ENCODE assay signal across 8 mouse cellular contexts in genomic region chr12:57541931-57542745, GRCm38 (mm10). TPM values are rescaled to one million over a fixed set of nuclear protein-coding genes. Genes with fewer than 3 reads are reported as not detected.
DNase-seq lines count a peak whose midpoint lies in the region; ATAC-seq and TF ChIP-seq lines count a peak whose summit lies in the region.

No protein-coding gene starts in this region.

- peaks cover 59% of the 10 kb centered on the region for H3K4me1 ChIP-seq in megakaryocyte, embryonic 14.5 days
- peaks cover 23% of the 10 kb centered on the region for H3K4me1 ChIP-seq in forebrain, embryonic 16.5 days (replicated peaks; ENCODE audit: control insufficient read depth, insufficient read depth, low read length)
- H3K4me1 ChIP-seq in liver, adult 2 months (ENCODE audit: control insufficient read depth, insufficient read depth, low read length) = peaks cover 7% of the 10 kb centered on the region; the same call in 1 of the 2 replicates
- no peaks in the 10 kb centered on the region; the same call in 1 of the 2 replicates for H3K4me1 ChIP-seq in cerebellum, adult 2 months (ENCODE audit: control insufficient read depth, insufficient read depth, low read length)

- H3K27me3 ChIP-seq in megakaryocyte, embryonic 14.5 days (replicated peaks) = peaks cover 91% of the 10 kb centered on the region
- peaks cover 62% of the 10 kb centered on the region for H3K27me3 ChIP-seq in forebrain, embryonic 16.5 days (replicated peaks; ENCODE audit: control insufficient read depth, insufficient read depth, low read length)
- H3K27me3 ChIP-seq in liver, adult 2 months (ENCODE audit: control insufficient read depth, insufficient read depth, low read length) = no peaks in the 10 kb centered on the region
- H3K27me3 ChIP-seq in cerebellum, adult 2 months (ENCODE audit: control insufficient read depth, insufficient read depth, low read length) = peaks cover 42% of the 10 kb centered on the region; the same call in 1 of the 2 replicates

- peak; percentile 45 for DNase-seq in liver, adult 2 months (ENCODE audit: extremely low read depth, low read depth, low spot score)
- DNase-seq in neural tube, embryonic 10.5 days (ENCODE audit: extremely low spot score, low spot score) = peak; percentile 71
- DNase-seq in ovary, postnatal 36 days (ENCODE audit: low spot score) = no peak
- DNase-seq in cerebellum, adult 2 months = no peak
- DNase-seq in spleen, adult 12 weeks (ENCODE audit: low spot score) = no peak

- no peaks in the 10 kb centered on the region for H3K36me3 ChIP-seq in megakaryocyte, embryonic 14.5 days (replicated peaks; ENCODE audit: low read length)
- no peaks in the 10 kb centered on the region for H3K36me3 ChIP-seq in forebrain, embryonic 16.5 days (ENCODE audit: control insufficient read depth, insufficient read depth)
- H3K36me3 ChIP-seq in liver, adult 2 months (ENCODE audit: control insufficient read depth, insufficient read depth, low read length) = peaks cover 3% of the 10 kb centered on the region; the same call in 1 of the 2 replicates

- H3K79me2 ChIP-seq in liver, adult 2 months (ENCODE audit: control insufficient read depth, insufficient read depth, low read length) = peaks cover 7% of the 10 kb centered on the region; the same call in 1 of the 2 replicates

- TF ChIP-seq CTCF in liver, adult 2 months (IDR thresholded peaks at IDR 0.05; ENCODE audit: low read depth, low read length) = peak; percentile 50
- no peak for TF ChIP-seq CTCF in cerebellum, adult 2 months (IDR thresholded peaks at IDR 0.05; ENCODE audit: borderline replicate concordance, insufficient read depth, low read depth, low read length)

- TF ChIP-seq POLR2A in liver, adult 2 months (IDR thresholded peaks at IDR 0.05; ENCODE audit: extremely low read depth, insufficient read depth, low read length) = no peak
- no peak for TF ChIP-seq POLR2A in cerebellum, adult 2 months (IDR thresholded peaks at IDR 0.05; ENCODE audit: borderline replicate concordance, insufficient read depth, low read length)

- under 1% methylated on average over 46 of the region's 46 CpGs for WGBS in forebrain, embryonic 16.5 days
- 9% methylated on average over 46 of the region's 46 CpGs for WGBS in liver, adult 2 months
- 2% methylated on average over 46 of the region's 46 CpGs for WGBS in cerebellum, adult 2 months

- H3K9ac ChIP-seq in forebrain, embryonic 16.5 days (replicated peaks; ENCODE audit: low read depth, low read length) = no peak overlapping the region
- H3K9ac ChIP-seq in liver, adult 2 months (ENCODE audit: low read depth, low read length) = peak overlapping the region; percentile 80

- no peak overlapping the region for H3K4me2 ChIP-seq in forebrain, embryonic 16.5 days (ENCODE audit: low read length)

- H3K4me3 ChIP-seq in megakaryocyte, embryonic 14.5 days (replicated peaks) = peak overlapping the region; percentile 56
- H3K4me3 ChIP-seq in forebrain, embryonic 16.5 days (replicated peaks; ENCODE audit: low read length) = no peak overlapping the region
- peak overlapping the region; percentile 77 for H3K4me3 ChIP-seq in liver, adult 2 months (ENCODE audit: insufficient read depth, low read depth, low read length)
- no peak overlapping the region for H3K4me3 ChIP-seq in cerebellum, adult 2 months (replicated peaks; ENCODE audit: insufficient read depth, low read depth, low read length)

- no peak overlapping the region for H3K27ac ChIP-seq in forebrain, embryonic 16.5 days (ENCODE audit: low read length)
- peak overlapping the region; percentile 92 for H3K27ac ChIP-seq in liver, adult 2 months (replicated peaks; ENCODE audit: insufficient read depth, low read depth, low read length)
- H3K27ac ChIP-seq in cerebellum, adult 2 months (ENCODE audit: insufficient read depth, low read length) = no peak overlapping the region

- no peak for ATAC-seq in megakaryocyte, adult 5-6 weeks (ENCODE audit: poor library complexity, severe bottlenecking)
- peak; percentile 18; the same call in 1 of the 2 replicates for ATAC-seq in forebrain, embryonic 16.5 days

- H3K9me3 ChIP-seq in megakaryocyte, embryonic 14.5 days = peaks cover 20% of the 10 kb centered on the region
- no peaks in the 10 kb centered on the region for H3K9me3 ChIP-seq in forebrain, embryonic 16.5 days (ENCODE audit: control insufficient read depth, low read length)

RNA-seq across cellular contexts. Expression of gene Foxa1, which starts 4.6 kb away (rescaled TPM):
- polyA plus RNA-seq in megakaryocyte, embryonic 14.5 days (2012; ENCODE audit: insufficient read depth, low replicate concordance) = not detected in 2 replicates
- not detected in 2 replicates for total RNA-seq in megakaryocyte, adult 5-6 weeks (2015)
- not detected in 2 replicates for total RNA-seq in megakaryocyte, adult 5-6 weeks (2017)
- polyA plus RNA-seq in forebrain, embryonic 16.5 days (2015; fragmentation: Nextera tagmentation; extraction: Ambion mirVana) = 0.16 TPM in 1 of 2 replicates, not detected in the other
- 4.1 and 5.2 TPM in 2 replicates for total RNA-seq in liver, adult 2 months (2014; rRNA removed)
- polyA plus RNA-seq in liver, adult 2 months (2012; rRNA removed) = 11.8 and 15.2 TPM in 2 replicates
- polyA plus RNA-seq in cerebellum, adult 2 months (2012; rRNA removed) = 0.03 TPM in 1 of 2 replicates, not detected in the other

RNA-seq across cellular contexts. Expression of gene Ttc6, which starts 21.8 kb away (rescaled TPM):
- not detected in 2 replicates for polyA plus RNA-seq in megakaryocyte, embryonic 14.5 days (2012; ENCODE audit: insufficient read depth, low replicate concordance)
- total RNA-seq in megakaryocyte, adult 5-6 weeks (2015) = not detected in 2 replicates
- not detected in 2 replicates for total RNA-seq in megakaryocyte, adult 5-6 weeks (2017)
- 0.16 and 0.18 TPM in 2 replicates for polyA plus RNA-seq in forebrain, embryonic 16.5 days (2015; fragmentation: Nextera tagmentation; extraction: Ambion mirVana)
- total RNA-seq in liver, adult 2 months (2014; rRNA removed) = 1.0 and 1.1 TPM in 2 replicates
- polyA plus RNA-seq in liver, adult 2 months (2012; rRNA removed) = 0.87 and 1.0 TPM in 2 replicates
- polyA plus RNA-seq in cerebellum, adult 2 months (2012; rRNA removed) = 0.03 TPM in 1 of 2 replicates, not detected in the other

Comparison
In these comparisons a context has a peak if more than half of its experiments do, and no peak if none do; other contexts are left out.
1. H3K4me3 ChIP-seq: peak in megakaryocyte, embryonic 14.5 days (single experiment) and liver, adult 2 months (single experiment); none in forebrain, embryonic 16.5 days (single experiment) and cerebellum, adult 2 months (single experiment).
2. DNase-seq: peak in liver, adult 2 months (single experiment) and neural tube, embryonic 10.5 days (single experiment); none in ovary, postnatal 36 days (single experiment), cerebellum, adult 2 months (0 of 2) and spleen, adult 12 weeks (single experiment).
3. RNA of gene Foxa1, which starts 4.6 kb away (polyA plus RNA-seq): 11.8 to 15.2 TPM in liver, adult 2 months; 0.16 TPM in forebrain, embryonic 16.5 days, 0.03 TPM in cerebellum, adult 2 months and not detected in megakaryocyte, embryonic 14.5 days; every median in the first group is over 10 times any median in the second.